Mouse (Mus musculus) embryonic stem cell, embryonic (primary cell): ENCODE measurements around the gene Usp3.

ENCODE experiments used
- CTCF ChIA-PET, 4 experiments: fragments of 300-600 bp in 2 of 4; fragments of 350-600 bp in 2 of 4; sonication (Branson Sonifier 250); formaldehyde crosslinking; loops; one replicate each; lab custom pipeline; 2022; ENCODE audit warnings: inconsistent platforms in 2 of 4; lab: Charles Lee
- POLR2A ChIA-PET, 4 experiments: fragments of 300-600 bp in 2 of 4; fragments of 350-600 bp in 2 of 4; sonication (Branson Sonifier 250); formaldehyde crosslinking; loops; one replicate each; lab custom pipeline; 2022; ENCODE audit warnings: antibody characterized with exemption in 4 of 4, inconsistent platforms in 1 of 4; lab: Charles Lee

Usp3 gene

GRCm38 (mm10) chr9:66608817-66609345, 15.9 kb upstream of the Usp3 start:
- CTCF ChIA-PET, result no interaction called here
- POLR2A ChIA-PET, result interaction anchor here in 1 of 4 experiments (1.3 kb wide), 1 partner anchor 8 kb away, joined by 3 read pairs; no protein-coding TSS in a partner anchor

GRCm38 (mm10) chr9:66606851-66607250, 13.9 kb upstream of the Usp3 start:
- ChIA-PET POLR2A (interaction anchor here in 1 of 4 experiments (0.6 to 0.9 kb wide), 4 partner anchors 16 to 437 kb away, joined by 3 to 5 read pairs (median 3); no protein-coding TSS in a partner anchor), CTCF (interaction anchor here in 1 of 4 experiments (0.6 kb wide), 1 partner anchor 40 kb away, joined by 3 read pairs; no protein-coding TSS in a partner anchor)

GRCm38 (mm10) chr9:66605876-66606750, 13.2 kb upstream of the Usp3 start:
- ChIA-PET POLR2A (interaction anchor here in 2 of 4 experiments (0.6 to 0.9 kb wide), 4 partner anchors 13 to 103 kb away, joined by 3 to 5 read pairs (median 3); partner anchors contain the start of gene Usp3 (in 1 of the 2)), CTCF (interaction anchor here in 1 of 4 experiments (0.6 kb wide), 1 partner anchor 40 kb away, joined by 3 read pairs; no protein-coding TSS in a partner anchor)

GRCm38 (mm10) chr9:66604349-66605206, 11.6 kb upstream of the Usp3 start:
- CTCF ChIA-PET, result interaction anchor here in 2 of 4 experiments (0.7 kb wide), 2 partner anchors 12 to 369 kb away, joined by 3 to 5 read pairs; no protein-coding TSS in a partner anchor
- POLR2A ChIA-PET, result interaction anchor here in 1 of 4 experiments (1.0 kb wide), 1 partner anchor 442 kb away, joined by 3 read pairs; no protein-coding TSS in a partner anchor

GRCm38 (mm10) chr9:66603907-66604306, 11.0 kb upstream of the Usp3 start:
- POLR2A ChIA-PET, result no interaction called here
- CTCF ChIA-PET, result no interaction called here

- ChIA-PET CTCF (interaction anchor here (0.5 to 1.4 kb wide), 4 partner anchors 10 to 113 kb away, joined by 3 to 5 read pairs (median 4); partner anchors contain the start of gene Car12 (in 1 of the 4)), POLR2A (interaction anchor here in 3 of 4 experiments (0.5 to 2.3 kb wide), 7 partner anchors 8 to 89 kb away, joined by 3 to 8 read pairs (median 4); partner anchors contain the start of gene Usp3 (in 1 of the 3))
Measured at GRCm38 (mm10) chr9:66601006-66601405, 8.1 kb upstream of the Usp3 start.

GRCm38 (mm10) chr9:66600551-66600950, 7.6 kb upstream of the Usp3 start:
- CTCF ChIA-PET, result interaction anchor here (1.0 to 1.6 kb wide), 4 partner anchors 11 kb away, joined by 3 to 6 read pairs (median 4); no protein-coding TSS in a partner anchor

GRCm38 (mm10) chr9:66599577-66599976, 6.6 kb upstream of the Usp3 start:
- ChIA-PET CTCF (interaction anchor here in 3 of 4 experiments (0.6 to 1.6 kb wide), 5 partner anchors 12 to 106 kb away, joined by 3 to 6 read pairs (median 4); no protein-coding TSS in a partner anchor), POLR2A (interaction anchor here (0.6 to 2.3 kb wide), 8 partner anchors 8 to 402 kb away, joined by 3 to 8 read pairs (median 5); partner anchors contain the start of gene Fbxl22 (in 2 of the 4))

More at GRCm38 (mm10) chr9:66600551-66600950, 7.6 kb upstream of the Usp3 start:
- POLR2A ChIA-PET, result interaction anchor here in 3 of 4 experiments (0.5 to 2.3 kb wide), 8 partner anchors 7 to 88 kb away, joined by 3 to 8 read pairs (median 4); partner anchors contain the start of gene Usp3 (in 1 of the 3)

GRCm38 (mm10) chr9:66598636-66599035, 5.7 kb upstream of the Usp3 start:
- POLR2A ChIA-PET, result interaction anchor here in 3 of 4 experiments (0.5 to 1.6 kb wide), 6 partner anchors 13 to 1568 kb away, joined by 3 to 5 read pairs (median 4); partner anchors contain the start of gene Fbxl22 (in 1 of the 3)
- CTCF ChIA-PET, result interaction anchor here in 1 of 4 experiments (0.6 to 1.0 kb wide), 2 partner anchors 13 to 189 kb away, joined by 3 read pairs; no protein-coding TSS in a partner anchor

GRCm38 (mm10) chr9:66597480-66598215, 4.7 kb upstream of the Usp3 start:
- ChIA-PET POLR2A (no interaction called here), CTCF (interaction anchor here in 1 of 4 experiments (1.0 kb wide), 1 partner anchor 14 kb away, joined by 3 read pairs; no protein-coding TSS in a partner anchor)

GRCm38 (mm10) chr9:66597076-66597475, 4.1 kb upstream of the Usp3 start:
- POLR2A ChIA-PET, result interaction anchor here in 1 of 4 experiments (0.8 kb wide), 1 partner anchor 31 kb away, joined by 4 read pairs; no protein-coding TSS in a partner anchor
- CTCF ChIA-PET, result no interaction called here

GRCm38 (mm10) chr9:66595722-66596675, 3.1 kb upstream of the Usp3 start:
- ChIA-PET CTCF (interaction anchor here in 1 of 4 experiments (0.5 kb wide), 1 partner anchor 1190 kb away, joined by 7 read pairs; no protein-coding TSS in a partner anchor), POLR2A (interaction anchor here in 1 of 4 experiments (0.8 to 0.9 kb wide), 2 partner anchors 11 to 30 kb away, joined by 3 to 4 read pairs; no protein-coding TSS in a partner anchor)

- POLR2A ChIA-PET, result no interaction called here
- CTCF ChIA-PET, result no interaction called here
Measured at GRCm38 (mm10) chr9:66594061-66594460, 1.1 kb upstream of the Usp3 start.

GRCm38 (mm10) chr9:66593613-66593969, 649 bp upstream of the Usp3 start:
- CTCF ChIA-PET, result interaction anchor here (0.6 to 1.6 kb wide), 5 partner anchors 11 to 149 kb away, joined by 3 to 13 read pairs (median 5); no protein-coding TSS in a partner anchor

More at GRCm38 (mm10) chr9:66593613-66593969, 649 bp upstream of the Usp3 start:
- POLR2A ChIA-PET, result interaction anchor here (0.6 to 3.0 kb wide), 12 partner anchors 7 to 408 kb away, joined by 3 to 15 read pairs (median 4); partner anchors contain the start of genes Aph1b (in 1 of the 4), Aph1c (in 1 of the 4) and Fbxl22 (in 1 of the 4)
